Mouse (Mus musculus) layer of hippocampus, adult 18-20 months (tissue): ENCODE measurements around the gene Tln2. TPM values are rescaled to one million over a fixed set of nuclear protein-coding genes. Genes with fewer than 3 reads are reported as not detected.
A peak's percentile ranks its signal among the peaks of the same experiment; 100 is the strongest.
"Not testable (repeated sequence)": the region's sequence is repeated elsewhere in the genome, so short reads cannot be mapped to it uniquely, and the experiment has no call there.

ENCODE experiments used
- DNase-seq, 2 experiments: peaks; one replicate each; pipeline ENCODE4 v3.0.0; 2022; ENCODE audit warnings: low spot score in 2 of 2
- total RNA-seq, 2 experiments: library from RNA; stranded (reverse); gene quantifications; 2 replicates each; pipeline ENCODE4 v1.2.3; 2021

Tln2 gene
- total RNA-seq, 2 experiments from 2014 or later = 80.6 to 94.3 TPM

DNA sequence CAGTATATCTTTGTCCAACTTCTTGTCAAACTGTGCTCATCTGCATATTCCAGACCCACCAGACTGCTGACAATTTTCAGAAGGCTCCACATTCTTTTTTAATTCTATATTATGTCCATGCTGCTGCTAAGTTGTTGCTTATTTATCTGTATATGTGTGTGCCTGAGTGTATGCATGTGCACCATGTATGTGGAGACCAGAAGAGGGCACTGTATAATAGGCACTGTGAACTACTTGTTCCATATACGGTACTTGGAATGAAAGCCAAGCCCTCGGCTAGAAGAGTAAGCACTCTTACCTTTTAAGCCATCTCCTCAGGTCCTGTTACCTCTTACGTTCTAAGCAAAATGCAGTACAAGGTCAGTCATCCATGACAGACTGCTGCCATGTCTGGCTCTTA is 274.0 kb downstream of the Tln2 start:
- DNase-seq = no peak

DNA sequence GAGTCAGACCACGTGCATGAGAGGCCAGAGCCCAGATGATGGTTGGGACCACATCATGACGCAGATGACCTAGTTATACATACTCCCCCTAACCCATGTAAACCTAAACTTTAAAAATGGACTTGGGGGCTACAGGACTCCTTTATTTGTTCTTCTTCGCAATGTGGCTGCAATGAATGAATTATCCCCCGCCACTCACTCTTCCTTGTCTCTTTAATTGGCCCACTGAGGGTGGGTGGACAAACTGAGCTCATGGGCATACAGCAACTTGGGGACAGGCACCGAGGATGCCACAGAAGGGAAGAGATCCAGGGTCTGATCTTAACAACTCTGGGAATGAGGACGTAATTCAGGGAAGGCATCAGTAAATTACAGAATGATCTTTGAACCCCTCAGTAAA is 277.7 kb downstream of the Tln2 start:
- no peak for DNase-seq

DNA sequence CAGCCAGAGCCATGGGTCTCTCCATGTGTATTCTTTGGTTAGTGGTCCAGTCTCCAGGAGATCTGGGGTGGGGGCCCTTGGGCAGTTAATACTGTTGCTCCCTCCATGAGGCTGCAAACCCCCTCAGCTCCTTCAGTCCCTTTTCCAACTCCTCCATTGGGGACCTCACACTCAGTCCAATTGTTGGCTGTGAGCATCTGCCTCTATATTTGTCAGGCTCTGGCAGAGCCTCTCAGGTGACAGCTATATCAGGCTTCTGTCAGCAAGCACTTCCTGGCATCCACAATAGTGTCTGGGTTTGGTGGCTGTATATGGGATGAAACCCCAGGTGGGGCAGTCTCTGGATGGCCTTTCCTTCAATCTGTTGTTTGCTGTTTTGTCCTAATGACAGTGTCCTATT is 279.2 kb downstream of the Tln2 start:
- DNase-seq = not testable (repeated sequence)

DNA sequence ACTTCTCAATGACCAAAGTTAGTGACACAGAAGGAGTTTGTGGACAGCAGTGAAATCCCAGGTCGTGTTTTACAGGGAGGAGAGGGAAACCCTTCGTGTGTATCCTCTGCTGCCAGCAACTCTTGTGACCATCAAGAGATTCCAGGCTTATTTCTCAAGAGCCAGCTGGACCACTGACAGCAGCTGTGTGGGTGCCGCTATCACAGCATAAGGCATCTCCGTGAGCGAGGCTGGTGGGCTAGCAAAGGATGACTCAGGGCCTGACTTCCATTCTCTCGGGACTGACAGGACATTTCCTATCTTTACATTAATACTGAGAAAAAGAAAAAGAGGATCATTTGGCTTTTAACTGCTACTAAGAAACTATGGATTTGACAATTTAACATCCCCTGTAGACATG is 283.1 kb downstream of the Tln2 start:
- peak in 1 of 2 experiments; percentile 32 for DNase-seq

DNA sequence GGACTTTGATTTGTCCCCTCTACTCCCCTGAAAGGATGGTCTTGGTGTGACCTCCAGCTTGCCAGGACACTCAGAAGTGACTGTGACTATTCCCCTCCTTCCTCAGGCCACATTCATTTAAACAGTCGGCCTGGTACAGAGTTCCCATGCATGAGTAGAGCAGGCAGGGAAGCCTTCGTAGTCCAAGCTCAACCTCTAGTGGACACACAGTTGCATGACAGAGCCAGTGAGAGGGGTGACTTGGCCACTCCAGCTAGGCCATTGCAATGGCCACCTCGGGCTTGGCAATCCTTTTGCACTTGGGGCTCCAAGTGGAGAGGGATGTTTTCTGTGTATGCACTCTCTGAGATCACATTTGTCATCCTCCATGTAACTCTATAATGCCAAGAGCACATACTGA is 285.2 kb downstream of the Tln2 start:
- DNase-seq = no peak

DNA sequence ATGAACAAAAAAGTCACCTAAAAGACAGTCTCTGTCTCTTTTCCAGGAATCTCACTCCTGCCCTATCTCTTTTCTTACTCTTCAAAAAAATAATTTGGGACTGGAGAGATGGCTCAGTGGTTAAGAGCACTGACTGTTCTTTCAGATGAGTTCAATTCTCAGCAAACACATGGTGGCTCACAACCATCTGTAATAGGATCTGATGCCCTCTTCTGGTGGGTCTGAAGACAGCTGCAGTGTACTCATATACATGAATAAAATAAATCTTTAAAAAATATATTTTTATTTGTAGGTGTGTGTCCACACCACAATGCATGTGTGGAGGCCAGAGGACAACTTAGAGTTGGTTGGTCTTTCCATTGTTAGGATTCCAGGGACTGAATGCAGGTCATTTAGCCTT is 286.1 kb downstream of the Tln2 start:
- no peak for DNase-seq

DNA sequence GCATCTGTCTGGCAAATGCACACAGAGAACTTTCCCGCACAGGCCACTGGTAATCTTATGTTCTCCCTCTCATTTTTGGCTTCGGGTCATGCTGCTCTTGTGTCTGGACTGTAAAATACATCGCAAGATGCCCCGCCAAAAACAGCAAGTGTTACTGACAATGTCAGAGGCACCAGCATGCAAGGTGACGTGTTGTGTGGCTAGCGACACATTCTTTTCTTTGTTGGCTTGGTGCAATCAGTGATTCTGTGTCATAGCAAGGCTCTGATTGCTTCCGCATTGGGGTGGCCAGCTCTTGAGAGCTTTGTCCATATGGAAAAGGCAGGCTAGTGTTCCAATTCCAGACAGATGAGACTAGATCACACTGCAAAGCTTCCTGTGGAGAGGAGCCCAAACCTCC is 288.8 kb downstream of the Tln2 start:
- no peak for DNase-seq

DNA sequence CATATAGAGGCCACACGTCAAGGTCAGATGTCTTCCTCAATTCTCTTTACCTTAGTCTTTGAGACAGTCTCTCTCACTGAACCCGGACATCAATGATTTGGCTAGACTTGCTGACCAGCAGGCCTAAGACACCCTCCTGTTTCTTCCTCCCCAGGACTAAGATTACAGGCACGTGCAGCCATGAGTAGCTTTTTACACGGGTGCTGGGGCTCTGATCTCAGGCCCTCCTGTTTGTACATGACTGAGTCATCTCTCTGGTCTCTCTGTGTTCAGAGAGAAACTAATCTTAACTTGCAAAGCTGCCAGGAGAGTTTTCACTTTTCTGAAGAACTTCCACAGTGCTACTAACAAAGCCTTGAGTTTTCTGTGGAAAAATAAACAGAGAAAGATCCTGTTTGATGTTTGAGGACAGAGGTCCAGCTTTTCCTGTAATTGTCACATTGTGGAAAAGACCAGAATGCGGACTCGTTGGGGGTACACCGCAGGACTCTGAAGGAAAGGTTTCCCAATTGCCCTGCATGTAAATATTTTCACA is 289.4 kb downstream of the Tln2 start:
- DNase-seq = no peak

DNA sequence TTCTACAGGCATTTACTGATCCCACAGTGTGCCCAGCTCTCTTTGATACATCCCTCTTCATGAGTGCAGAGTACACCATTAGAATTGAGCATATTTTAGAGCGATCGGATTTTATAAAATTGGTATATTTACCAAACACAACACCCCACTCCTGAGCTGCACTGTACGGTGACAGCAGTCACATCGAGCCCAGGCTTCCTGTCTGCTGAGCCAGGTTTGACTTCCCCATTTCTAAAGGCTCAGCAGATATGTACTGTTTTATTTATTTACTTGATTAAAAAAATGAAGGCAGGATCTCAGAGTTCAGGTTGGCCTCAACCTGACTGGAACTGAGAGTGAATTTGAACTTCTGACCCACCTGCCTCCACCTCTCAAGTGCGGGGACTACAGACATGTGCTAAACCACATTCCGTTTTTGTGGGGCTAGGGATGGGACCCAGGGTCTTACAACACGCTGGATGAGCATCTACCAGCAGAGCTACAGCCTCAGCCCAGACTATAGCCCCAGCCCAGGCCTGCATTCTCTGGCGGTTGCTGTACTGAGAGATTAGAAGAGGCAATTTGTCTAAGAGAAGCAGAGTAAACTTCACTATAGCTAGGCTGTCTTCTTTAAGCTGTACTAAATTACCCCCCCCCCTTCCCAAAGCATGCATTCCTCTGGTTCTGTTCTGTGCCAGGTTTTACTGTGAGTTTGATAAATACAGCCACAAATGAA is 292.1 kb downstream of the Tln2 start:
- no peak for DNase-seq

DNA sequence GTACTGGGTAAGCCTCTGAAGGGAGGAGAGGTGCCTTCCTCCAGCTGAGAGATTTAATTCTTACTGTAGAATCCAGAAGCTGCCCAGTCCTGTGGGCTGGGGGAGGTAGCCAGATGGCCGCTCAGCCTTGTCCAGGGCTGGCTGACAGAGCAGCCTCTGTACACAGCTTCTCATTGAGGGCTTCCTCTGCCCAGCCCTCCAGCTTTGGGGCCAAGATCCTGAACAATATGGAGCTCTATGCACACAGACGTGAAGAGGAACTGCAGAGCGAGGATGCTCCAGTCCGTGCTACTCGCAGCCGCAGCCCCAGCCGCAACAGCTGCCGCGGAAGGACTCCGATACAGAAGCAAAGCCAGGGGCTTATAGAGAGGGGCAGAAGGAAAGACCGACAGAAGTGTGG is 294.0 kb downstream of the Tln2 start:
- DNase-seq = peak in 1 of 2 experiments; percentile 45

DNA sequence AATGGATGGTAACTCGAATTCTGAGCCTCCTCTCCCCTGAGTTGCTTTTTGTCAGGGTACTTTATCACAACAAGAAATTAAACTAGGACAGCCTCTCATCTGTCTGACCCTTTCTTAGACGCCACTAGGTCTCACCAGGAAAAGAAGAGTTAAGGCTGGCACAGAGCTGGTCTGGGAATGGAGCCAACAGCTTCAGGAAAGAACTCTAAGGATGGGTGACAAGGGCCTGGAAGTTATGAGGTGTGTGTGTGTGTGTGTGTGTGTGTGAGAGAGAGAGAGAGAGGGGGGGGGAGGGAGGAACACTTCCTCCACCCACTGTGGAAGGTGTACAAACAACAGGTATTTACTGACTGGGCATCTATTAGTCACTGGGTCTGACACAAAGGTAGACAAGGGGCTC is 294.6 kb downstream of the Tln2 start:
- DNase-seq = no peak

DNA sequence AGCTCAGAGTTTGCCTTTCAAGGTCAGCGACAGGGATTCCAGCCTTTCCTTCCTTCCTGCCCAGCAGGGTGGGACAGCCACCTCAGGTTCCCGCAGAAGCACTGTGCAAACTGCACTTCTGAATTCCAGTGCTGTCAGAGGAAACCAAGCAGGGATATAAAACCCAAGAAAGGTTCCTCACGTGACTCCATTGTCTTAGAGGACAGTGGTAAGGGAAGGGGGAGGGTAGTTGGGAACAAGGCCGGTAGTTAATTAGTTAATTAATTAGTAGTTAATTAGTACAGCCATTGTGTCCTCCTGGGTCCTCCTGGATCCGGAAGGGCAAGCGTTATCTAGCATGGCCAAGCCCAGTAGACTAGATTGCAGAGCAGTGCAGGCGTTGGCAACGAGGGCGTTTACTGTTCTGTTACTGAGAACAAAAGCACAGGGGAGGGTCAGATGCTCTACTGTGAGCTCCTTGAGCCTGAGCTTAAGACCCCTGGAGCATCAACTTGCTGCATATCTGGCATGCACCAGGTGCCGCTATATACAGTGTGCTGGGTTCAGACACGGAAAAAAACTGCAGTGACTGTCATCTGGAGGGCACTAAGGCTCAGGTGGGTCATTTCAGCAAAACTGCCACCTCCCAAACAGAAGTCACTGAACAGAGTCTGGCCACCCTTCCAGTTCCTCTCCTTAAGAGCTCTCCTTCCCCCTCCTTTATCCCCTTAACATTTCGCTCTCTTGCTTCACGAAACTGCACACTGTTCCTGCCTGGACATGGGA is 298.5 kb downstream of the Tln2 start:
- DNase-seq = no peak

DNA sequence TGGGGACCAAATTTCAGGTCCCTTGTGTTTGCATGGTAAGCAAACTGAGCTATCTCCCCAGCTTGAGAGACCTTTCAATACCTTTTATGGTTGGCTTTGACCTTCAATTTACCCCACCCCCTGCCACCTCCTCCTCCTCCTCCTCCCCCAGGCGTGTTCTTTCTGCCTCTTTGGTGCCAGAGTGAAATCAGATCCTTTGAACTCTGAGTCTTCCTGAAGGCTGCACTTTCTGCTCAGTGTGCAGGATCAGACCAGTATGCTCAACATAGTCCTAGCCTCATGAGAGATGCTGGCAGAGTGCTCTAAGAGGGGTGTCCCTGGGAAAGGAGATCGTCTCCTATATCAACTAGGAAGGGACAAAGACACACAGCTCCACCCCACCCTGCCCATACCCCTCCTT is 309.4 kb downstream of the Tln2 start:
- DNase-seq = no peak

DNA sequence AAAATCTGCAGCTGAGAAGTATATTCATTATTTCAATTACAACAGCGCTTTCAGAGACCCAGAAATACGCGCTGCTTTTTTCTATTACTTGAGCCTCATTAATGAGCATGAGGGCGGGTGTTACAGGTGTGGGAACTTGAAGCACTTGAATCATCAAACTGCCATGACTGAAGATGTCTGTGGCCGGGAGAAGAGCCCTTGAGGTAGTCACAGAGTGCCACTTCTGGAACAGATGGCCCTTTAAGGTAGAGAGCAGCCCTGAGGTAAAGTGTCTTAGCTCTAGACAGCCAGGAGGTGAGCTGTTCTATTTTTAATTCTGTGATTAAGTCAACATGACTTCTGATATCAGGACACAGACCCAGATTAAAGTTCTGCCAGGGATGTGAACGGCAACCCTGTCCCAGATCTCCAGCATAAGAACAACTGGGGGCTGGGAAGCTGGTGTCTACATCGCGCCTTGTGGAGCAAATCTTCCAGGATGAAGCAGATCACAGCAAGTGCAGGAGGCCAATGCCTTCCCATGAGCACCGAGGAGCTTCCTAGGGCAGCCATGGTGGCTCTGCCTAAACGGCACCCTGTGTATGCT is 312.0 kb downstream of the Tln2 start:
- DNase-seq = no peak

DNA sequence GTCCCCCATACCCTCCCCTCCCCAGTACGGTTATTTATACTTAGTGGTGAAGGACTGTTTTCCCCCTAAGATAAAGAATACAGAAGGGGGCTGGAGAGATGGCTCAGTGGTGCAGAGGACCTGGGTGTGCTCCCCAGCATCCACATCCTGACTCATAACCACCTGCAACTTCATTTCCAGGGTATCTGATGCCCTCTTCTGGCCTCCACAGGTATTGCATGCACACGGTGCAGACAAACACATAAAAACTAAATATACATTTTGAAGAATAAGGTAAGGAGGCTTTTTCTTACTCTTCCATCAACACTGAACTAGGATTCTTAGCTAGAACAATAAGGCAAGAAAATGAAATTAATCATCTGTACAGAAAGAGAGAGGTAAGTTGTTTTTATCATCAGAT is 314.2 kb downstream of the Tln2 start:
- DNase-seq = no peak

DNA sequence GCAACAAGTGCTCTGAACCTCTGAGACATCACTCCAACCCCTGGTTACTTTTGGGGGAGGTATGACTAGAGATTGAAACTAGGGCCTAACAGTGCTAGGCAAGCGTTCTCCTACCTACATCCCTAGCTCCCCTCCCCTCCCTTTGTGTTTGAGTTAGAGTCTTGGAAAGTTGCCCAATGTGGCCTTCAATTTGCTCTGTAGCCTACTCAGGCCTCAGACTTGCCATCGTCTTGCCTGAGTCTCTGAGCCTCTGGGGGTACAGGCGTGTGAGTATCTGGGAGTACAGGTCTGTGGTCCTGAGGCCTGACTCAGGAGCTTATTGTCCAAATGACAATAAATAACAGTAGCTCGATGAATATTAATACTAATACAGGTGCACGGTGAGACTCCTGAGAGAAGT is 317.8 kb downstream of the Tln2 start:
- no peak for DNase-seq

DNA sequence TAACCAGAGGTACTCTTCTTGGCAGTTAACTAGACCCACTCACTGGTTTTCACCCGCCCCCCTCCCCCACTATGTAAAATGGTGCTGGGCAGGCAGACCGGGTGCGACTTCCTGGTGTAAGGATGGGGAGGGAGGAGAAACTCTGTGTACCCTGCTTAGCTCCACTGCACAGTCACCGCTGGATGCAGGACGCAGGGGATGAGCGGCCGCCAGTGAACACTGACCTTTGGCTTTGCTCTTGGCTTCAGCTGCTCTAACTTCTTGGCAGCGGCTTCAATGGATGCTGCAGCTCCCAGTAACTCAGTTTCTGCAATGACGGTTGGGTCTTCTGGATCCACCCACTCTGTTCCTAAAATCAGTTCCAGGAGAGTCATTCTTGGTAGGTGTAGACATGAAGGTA is 319.0 kb downstream of the Tln2 start:
- no peak for DNase-seq

DNA sequence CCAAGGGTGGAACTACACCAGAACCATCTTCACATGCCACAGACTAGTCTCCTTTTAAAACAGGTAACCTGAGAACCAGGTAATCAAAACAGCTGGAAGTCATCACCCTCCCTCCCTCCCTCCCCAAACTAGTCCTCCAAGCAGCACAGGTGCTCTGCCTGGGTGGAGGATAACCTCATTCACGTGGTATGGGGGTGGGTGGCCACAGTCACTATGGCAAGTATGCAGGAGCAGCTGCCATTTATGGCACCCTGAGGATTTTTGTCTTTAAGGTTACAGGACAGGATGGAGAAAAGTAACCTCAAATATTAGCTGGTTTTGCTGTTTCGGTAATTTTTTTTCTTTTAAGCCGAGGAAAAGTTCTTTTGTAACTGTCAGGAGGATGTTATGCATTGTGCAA is 322.5 kb downstream of the Tln2 start:
- no peak for DNase-seq

DNA sequence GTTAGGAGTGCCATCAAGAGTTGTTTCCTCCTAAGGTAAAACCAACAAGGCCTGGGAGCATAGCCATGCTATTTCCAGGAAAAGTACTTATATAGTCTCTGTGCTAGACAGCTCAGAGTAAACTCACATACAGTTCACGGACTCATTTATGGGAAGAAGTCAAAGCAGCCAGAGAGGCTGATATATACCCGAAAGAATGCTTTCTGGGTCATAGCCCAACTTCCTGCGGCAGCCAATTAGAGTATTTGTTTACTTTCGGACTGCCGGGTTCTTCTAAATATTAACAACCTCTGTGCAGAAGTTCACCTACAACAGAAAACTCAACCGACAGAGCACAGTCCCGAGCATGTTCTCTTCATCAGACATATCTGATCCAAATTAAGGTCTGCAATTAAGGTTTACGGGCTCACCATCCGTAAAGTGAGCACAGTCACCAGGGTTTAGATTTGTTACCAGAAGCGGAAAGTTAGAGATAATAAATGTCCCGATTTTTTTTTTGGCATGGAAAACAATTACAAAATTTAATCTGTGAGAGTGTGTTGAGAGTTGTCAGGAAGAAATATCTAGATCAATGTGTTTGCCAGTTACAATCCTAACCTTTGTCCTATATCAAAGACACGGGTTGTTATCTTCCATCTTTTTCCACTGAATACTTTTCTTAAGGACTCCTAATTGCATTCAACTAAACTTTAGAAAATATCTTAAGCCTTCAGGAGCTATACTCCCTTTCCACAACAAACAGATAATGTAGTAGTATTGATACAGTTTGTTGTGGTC is 323.9 kb downstream of the Tln2 start:
- DNase-seq = no peak

DNA sequence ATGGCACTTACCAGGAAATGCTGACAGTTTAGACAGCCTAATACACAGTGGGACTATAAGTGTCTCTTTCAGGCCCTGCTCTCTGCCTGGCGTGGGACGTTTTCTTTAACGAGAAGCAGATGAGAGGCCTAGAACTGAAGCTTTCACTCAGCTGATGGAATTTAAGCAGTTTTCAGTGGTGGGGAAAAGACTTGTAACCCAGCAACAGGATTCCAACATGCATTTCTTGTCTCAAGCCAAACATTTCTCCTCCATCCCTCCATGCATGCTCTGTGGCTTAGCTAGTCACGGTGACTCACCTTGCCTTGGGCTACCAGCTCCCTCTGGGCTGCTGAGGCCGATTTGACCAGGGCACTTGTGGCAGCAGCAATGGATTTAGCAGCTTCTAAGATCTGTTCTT is 330.5 kb downstream of the Tln2 start:
- no peak for DNase-seq

DNA sequence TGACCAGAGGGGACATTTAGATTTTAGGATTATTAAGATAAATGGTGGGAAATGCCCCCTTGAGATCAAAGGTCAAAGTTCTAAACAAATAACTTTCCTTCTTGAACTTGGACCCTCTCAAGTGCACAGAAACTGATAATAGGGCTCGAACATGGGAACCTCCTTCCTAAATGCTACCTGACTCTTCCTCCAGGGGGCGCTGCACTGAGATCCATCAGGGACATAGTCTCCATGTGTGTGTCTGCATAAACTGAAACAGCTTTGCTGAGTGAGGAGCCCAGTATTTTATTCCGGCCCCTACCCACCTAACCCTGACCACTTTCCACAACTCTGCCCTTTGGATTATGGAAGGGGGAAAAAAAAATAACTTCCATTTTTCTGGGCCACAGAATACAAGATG is 339.1 kb downstream of the Tln2 start:
- no peak for DNase-seq

DNA sequence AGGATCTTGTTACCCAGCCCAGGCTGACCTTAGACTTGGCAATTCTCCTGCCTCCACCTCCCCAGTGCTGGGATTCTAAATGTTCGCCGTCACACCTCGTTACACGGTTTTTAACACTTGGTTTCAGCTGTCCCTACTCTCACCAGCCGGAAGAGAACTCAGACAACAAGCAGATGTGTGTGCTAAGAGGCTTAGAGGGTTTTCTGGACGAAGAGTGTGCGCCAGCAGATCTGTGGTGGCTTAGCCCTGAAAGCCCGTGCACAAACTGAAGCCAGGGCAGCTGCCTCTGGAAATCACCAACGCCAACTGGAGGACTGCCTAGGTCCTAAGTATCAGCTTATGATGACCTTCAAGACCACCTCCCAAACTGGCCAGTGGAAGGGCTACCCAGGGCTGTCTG is 341.5 kb downstream of the Tln2 start:
- no peak for DNase-seq
